Mouse (Mus musculus): ENCODE results near the gene Runx3.

DNA sequence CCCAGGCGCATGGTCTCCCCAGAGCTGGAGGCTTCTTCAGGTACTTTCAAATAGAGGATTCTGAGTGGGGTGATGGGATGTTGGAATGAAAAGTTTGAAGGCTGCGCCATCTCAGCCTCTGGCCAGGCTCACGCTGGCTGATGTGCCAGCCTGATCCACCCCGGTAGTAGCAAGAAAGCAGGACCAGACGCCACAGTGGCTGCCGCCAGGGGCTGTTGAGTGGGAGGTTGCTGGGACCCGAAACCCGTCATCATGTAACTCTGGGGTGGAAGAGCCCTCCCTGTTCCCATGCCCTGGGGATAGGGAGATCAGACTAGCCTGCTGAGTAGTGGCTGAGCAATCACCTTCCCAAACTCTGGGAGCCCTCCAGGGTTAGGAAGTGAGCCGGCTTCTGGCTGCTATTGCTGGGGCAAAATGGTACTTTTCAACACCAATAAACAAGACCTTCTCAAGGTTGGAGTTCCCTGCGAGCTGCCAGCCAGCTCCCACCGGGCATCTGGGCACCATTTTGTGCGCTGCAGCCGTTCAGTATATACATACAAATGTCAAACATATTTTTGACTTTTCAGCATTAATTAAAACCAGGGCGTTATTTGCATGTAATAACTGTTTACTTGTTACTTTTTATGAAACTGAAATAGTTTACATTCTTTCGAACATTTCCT is 35.5 kb downstream of the Runx3 start:
- TF ChIP-seq CTCF (IDR thresholded peaks at IDR 0.05; ENCODE audit: low read depth, low read length) (no peak), POLR2A (IDR thresholded peaks at IDR 0.05; ENCODE audit: extremely low read depth, insufficient read depth, low read length) (no peak)

All from liver, adult 2 months (tissue).